Mouse (Mus musculus): ENCODE results near the gene Luc7l. TPM values are rescaled to one million over a fixed set of nuclear protein-coding genes. Genes with fewer than 3 reads are reported as not detected.

Luc7l gene
- polyA plus RNA-seq, 1 experiment from 2014 or later = 164 TPM

DNA sequence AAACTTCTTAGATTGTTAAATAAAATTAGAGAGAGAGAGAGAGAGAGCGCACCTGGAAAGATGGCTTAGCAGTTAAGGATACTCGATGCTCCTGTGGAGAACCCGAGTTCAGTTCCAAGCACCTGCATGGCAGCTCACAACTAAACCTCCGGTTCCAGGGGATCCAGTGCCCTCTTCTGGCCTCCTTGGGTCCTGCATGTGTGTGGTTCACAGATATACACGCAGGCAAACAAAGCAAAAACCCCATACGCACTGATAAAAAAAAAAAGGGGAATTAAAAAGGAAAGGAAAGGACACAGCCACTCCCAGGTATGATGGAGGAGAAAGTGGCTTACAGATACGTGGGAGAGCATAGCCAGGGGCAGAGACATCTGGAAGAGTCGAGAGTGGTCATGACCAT, 19.8 kb upstream of the Luc7l start:
- no peak for ATAC-seq (ENCODE audit: insufficient number of reproducible peaks, insufficient read depth, low FRiP score, low TSS enrichment, low read depth)
- no peak overlapping the region for H3K4me2 ChIP-seq
- H3K9ac ChIP-seq (replicated peaks) = no peak overlapping the region
- no peak overlapping the region for H3K27ac ChIP-seq
- H3K36me3 ChIP-seq = no peaks in the 10 kb centered on the region
- WGBS = 73% methylated on average over 8 of the region's 8 CpGs
- H3K4me3 ChIP-seq (replicated peaks) = no peak overlapping the region
- H3K27me3 ChIP-seq = no peaks in the 10 kb centered on the region
- no peaks in the 10 kb centered on the region for H3K9me3 ChIP-seq
- peaks cover 16% of the 10 kb centered on the region for H3K4me1 ChIP-seq (replicated peaks)

DNA sequence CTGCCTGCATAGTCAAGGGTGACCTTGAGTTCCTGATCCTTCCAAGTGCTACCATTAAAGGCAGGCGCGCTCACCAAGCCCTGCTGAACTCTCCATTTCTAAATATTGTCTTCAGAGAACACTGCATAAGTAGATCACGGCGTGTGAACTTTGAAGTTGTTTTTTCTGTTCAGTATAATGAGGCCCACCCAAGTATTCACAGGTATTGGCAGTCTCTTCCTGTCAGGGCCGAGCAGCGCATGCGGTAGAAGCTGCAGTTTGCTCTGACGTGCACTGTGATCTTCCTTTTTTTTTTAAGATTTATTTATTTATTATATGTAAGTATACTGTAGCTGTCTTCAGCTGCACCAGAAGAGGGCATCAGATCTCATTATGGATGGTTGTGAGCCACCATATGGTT, 18.3 kb upstream of the Luc7l start:
- Histone ChIP-seq H3K36me3 (no peaks in the 10 kb centered on the region), H3K4me1 (replicated peaks) (peaks cover 16% of the 10 kb centered on the region), H3K9ac (replicated peaks) (no peak overlapping the region), H3K9me3 (no peaks in the 10 kb centered on the region), H3K27me3 (no peaks in the 10 kb centered on the region), H3K4me3 (replicated peaks) (no peak overlapping the region), H3K27ac (no peak overlapping the region), H3K4me2 (no peak overlapping the region)
- ATAC-seq (ENCODE audit: insufficient number of reproducible peaks, insufficient read depth, low FRiP score, low TSS enrichment, low read depth) = no peak
- 93% methylated on average over 8 of the region's 8 CpGs for WGBS

GRCm38 (mm10) chr17:26235077-26235815, 17.4 kb upstream of the Luc7l start:
- Histone ChIP-seq H3K9ac (replicated peaks) (no peak overlapping the region), H3K36me3 (no peaks in the 10 kb centered on the region), H3K4me1 (replicated peaks) (peaks cover 16% of the 10 kb centered on the region), H3K27me3 (no peaks in the 10 kb centered on the region), H3K27ac (peak overlapping the region; percentile 80), H3K9me3 (no peaks in the 10 kb centered on the region), H3K4me2 (peak overlapping the region; percentile 27), H3K4me3 (replicated peaks) (no peak overlapping the region)
- 53% methylated on average over 13 of the region's 13 CpGs for whole genome bisulfite sequencing
- no peak for ATAC-seq (ENCODE audit: insufficient number of reproducible peaks, insufficient read depth, low FRiP score, low TSS enrichment, low read depth)

- no peak overlapping the region for H3K27ac ChIP-seq
Measured at GRCm38 (mm10) chr17:26237667-26238066, 15.0 kb upstream of the Luc7l start.

DNA sequence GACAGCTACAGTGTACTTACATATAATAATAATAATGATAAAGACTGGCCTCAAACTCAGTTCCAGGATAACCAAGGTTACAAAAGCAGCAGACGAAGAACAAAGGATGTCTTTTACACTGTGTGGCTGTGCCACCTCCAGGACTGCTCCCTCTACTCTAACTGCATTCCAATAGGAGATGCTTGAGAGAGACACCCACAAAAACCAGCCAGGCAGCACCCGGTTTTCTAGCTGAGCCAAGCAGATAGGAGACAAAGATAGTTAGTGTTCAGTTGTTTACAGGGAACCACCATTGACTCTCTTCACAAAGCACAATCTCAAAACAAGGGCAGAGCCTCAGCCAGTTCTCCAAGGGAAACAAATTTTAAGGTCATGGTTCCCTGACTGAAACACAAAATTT, 13.1 kb upstream of the Luc7l start:
- no peak overlapping the region for H3K27ac ChIP-seq
- 76% methylated on average over 2 of the region's 2 CpGs for WGBS
- no peak for ATAC-seq (ENCODE audit: insufficient number of reproducible peaks, insufficient read depth, low FRiP score, low TSS enrichment, low read depth)

More at GRCm38 (mm10) chr17:26237667-26238066, 15.0 kb upstream of the Luc7l start:
- Histone ChIP-seq H3K4me2 (no peak overlapping the region), H3K9ac (replicated peaks) (no peak overlapping the region), H3K27me3 (no peaks in the 10 kb centered on the region), H3K4me3 (replicated peaks) (no peak overlapping the region), H3K4me1 (replicated peaks) (peaks cover 17% of the 10 kb centered on the region), H3K9me3 (no peaks in the 10 kb centered on the region), H3K36me3 (no peaks in the 10 kb centered on the region)
- WGBS = 81% methylated on average over 10 of the region's 10 CpGs
- ATAC-seq (ENCODE audit: insufficient number of reproducible peaks, insufficient read depth, low FRiP score, low TSS enrichment, low read depth) = no peak

DNA sequence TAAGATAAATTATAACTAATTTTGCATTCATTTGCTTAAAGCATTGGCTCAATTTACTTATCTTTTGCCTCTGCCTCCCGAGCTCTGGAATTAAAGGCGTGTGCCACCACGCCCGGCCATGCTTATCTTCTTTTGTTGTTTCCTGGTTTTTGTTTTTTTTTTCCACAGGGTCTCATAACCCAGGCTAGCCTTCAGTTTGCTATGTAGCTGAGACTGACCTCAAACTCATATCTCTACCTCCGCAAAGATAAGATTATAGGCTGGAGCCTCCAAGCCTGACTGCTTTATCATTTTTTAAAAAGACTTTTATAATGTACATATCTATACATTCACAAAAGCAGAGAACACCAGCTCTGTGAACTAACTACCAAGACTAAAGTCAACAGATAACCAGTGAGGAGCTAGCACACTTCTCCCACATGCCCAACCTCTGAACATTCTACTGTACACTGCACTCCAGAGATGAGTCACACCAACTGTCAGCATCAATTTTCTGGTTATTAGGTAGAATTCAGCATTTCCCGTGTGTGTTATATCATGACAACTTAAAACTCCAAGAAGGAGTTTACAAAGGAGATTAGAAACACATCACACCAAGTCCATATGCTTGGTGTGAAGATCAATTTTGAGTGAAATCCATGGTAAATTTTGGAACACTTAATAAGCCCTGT, 12.4 kb upstream of the Luc7l start:
- H3K9ac ChIP-seq (replicated peaks) = no peak overlapping the region
- H3K4me1 ChIP-seq (replicated peaks) = peaks cover 19% of the 10 kb centered on the region
- no peaks in the 10 kb centered on the region for H3K27me3 ChIP-seq
- H3K36me3 ChIP-seq = no peaks in the 10 kb centered on the region
- H3K27ac ChIP-seq = no peak overlapping the region
- 87% methylated on average over 6 of the region's 6 CpGs for WGBS
- H3K9me3 ChIP-seq = no peaks in the 10 kb centered on the region
- no peak for ATAC-seq (ENCODE audit: insufficient number of reproducible peaks, insufficient read depth, low FRiP score, low TSS enrichment, low read depth)
- H3K4me3 ChIP-seq (replicated peaks) = no peak overlapping the region
- no peak overlapping the region for H3K4me2 ChIP-seq

More for the DNA sequence above, 13.1 kb upstream of the Luc7l start:
- Histone ChIP-seq H3K27me3 (no peaks in the 10 kb centered on the region), H3K36me3 (no peaks in the 10 kb centered on the region), H3K4me2 (no peak overlapping the region), H3K4me1 (replicated peaks) (peaks cover 24% of the 10 kb centered on the region), H3K4me3 (replicated peaks) (no peak overlapping the region), H3K9ac (replicated peaks) (no peak overlapping the region), H3K9me3 (no peaks in the 10 kb centered on the region)

GRCm38 (mm10) chr17:26240990-26241389, 11.7 kb upstream of the Luc7l start:
- no peak for ATAC-seq (ENCODE audit: insufficient number of reproducible peaks, insufficient read depth, low FRiP score, low TSS enrichment, low read depth)
- 77% methylated on average over 6 of the region's 6 CpGs for WGBS
- Histone ChIP-seq H3K9me3 (no peaks in the 10 kb centered on the region), H3K27me3 (no peaks in the 10 kb centered on the region), H3K4me1 (replicated peaks) (peaks cover 12% of the 10 kb centered on the region), H3K9ac (replicated peaks) (no peak overlapping the region), H3K4me3 (replicated peaks) (no peak overlapping the region), H3K27ac (no peak overlapping the region), H3K36me3 (no peaks in the 10 kb centered on the region), H3K4me2 (no peak overlapping the region)

DNA sequence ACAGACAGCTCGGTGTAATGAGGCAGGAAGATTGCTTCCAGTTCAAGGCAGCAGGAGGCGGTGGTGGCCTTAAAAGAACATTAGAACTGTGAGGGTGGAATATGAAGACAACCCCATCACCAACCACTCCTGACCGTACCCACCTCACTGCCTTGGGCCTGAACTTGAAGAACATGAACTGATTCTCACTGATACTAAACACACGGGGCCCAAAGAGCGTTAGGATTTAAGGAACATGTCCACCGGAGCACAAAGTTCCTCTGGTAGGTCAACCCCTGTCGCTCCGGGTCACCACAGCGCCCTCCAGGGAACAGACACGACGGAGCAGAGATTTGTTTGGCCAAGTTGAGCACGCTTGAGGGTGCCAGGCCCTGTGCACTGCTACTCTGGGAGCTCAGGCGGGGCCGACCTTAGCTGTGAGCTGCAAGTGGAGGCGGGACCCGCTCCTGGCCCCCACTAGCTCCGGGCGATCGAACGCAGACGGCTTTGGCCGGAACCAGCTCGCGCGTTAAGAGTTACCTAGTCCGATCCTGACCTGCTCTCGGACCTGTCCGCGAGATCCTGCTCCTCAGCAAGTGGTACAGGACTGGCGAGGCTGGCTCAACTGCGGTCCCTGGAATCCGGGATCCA, 9.1 kb upstream of the Luc7l start:
- peak overlapping the region; percentile 72 for H3K27ac ChIP-seq
- under 1% methylated on average over 32 of the region's 32 CpGs for WGBS

GRCm38 (mm10) chr17:26244101-26244841, 8.4 kb upstream of the Luc7l start, which contains the start of gene Fam234a:
Gene Fam234a, minus strand, starts transcription at chr17:26244242.
- Histone ChIP-seq H3K9ac (replicated peaks) (peak within 1 kb of the TSS; percentile 73), H3K4me2 (peak within 1 kb of the TSS; percentile 76), H3K27me3 (no peaks in the 10 kb centered on the region), H3K36me3 (no peaks in the 10 kb centered on the region), H3K4me3 (replicated peaks) (peak within 1 kb of the TSS; percentile 70), H3K27ac (peak within 1 kb of the TSS; percentile 72), H3K9me3 (no peaks in the 10 kb centered on the region), H3K4me1 (replicated peaks) (peaks cover 8% of the 10 kb centered on the region; the same call in 1 of the 2 replicates)
- 9% methylated on average over 33 of the region's 33 CpGs for WGBS
- peak; percentile 96 for ATAC-seq (ENCODE audit: insufficient number of reproducible peaks, insufficient read depth, low FRiP score, low TSS enrichment, low read depth)

More for the DNA sequence above, 9.1 kb upstream of the Luc7l start:
- Histone ChIP-seq H3K4me2 (peak overlapping the region; percentile 76), H3K27me3 (no peaks in the 10 kb centered on the region), H3K9me3 (no peaks in the 10 kb centered on the region), H3K36me3 (no peaks in the 10 kb centered on the region), H3K4me1 (replicated peaks) (peaks cover 8% of the 10 kb centered on the region; the same call in 1 of the 2 replicates), H3K4me3 (replicated peaks) (peak overlapping the region; percentile 70), H3K9ac (replicated peaks) (peak overlapping the region; percentile 73)
- peak; percentile 83 for ATAC-seq (ENCODE audit: insufficient number of reproducible peaks, insufficient read depth, low FRiP score, low TSS enrichment, low read depth)

GRCm38 (mm10) chr17:26251886-26252538, 684 bp upstream of the Luc7l start:
- H3K4me2 ChIP-seq = peak overlapping the region; percentile 80
- no peak for ATAC-seq (ENCODE audit: insufficient number of reproducible peaks, insufficient read depth, low FRiP score, low TSS enrichment, low read depth)
- H3K4me1 ChIP-seq (replicated peaks) = peaks cover 8% of the 10 kb centered on the region
- H3K27ac ChIP-seq = no peak overlapping the region
- no peak overlapping the region for H3K9ac ChIP-seq (replicated peaks)
- peak overlapping the region; percentile 97 for H3K4me3 ChIP-seq (replicated peaks)
- WGBS = 51% methylated on average over 4 of the region's 4 CpGs
- H3K27me3 ChIP-seq = no peaks in the 10 kb centered on the region
- H3K9me3 ChIP-seq = no peaks in the 10 kb centered on the region
- H3K36me3 ChIP-seq = peaks cover 19% of the 10 kb centered on the region

Measured in limb, embryonic 12.5 days (tissue).